Mouse (Mus musculus): ENCODE measurements around the gene S1pr3. TPM values are rescaled to one million over a fixed set of nuclear protein-coding genes. Genes with fewer than 3 reads are reported as not detected.

S1pr3 gene
- polyA plus RNA-seq, 2 experiments: 74.0 to 113 TPM

DNA sequence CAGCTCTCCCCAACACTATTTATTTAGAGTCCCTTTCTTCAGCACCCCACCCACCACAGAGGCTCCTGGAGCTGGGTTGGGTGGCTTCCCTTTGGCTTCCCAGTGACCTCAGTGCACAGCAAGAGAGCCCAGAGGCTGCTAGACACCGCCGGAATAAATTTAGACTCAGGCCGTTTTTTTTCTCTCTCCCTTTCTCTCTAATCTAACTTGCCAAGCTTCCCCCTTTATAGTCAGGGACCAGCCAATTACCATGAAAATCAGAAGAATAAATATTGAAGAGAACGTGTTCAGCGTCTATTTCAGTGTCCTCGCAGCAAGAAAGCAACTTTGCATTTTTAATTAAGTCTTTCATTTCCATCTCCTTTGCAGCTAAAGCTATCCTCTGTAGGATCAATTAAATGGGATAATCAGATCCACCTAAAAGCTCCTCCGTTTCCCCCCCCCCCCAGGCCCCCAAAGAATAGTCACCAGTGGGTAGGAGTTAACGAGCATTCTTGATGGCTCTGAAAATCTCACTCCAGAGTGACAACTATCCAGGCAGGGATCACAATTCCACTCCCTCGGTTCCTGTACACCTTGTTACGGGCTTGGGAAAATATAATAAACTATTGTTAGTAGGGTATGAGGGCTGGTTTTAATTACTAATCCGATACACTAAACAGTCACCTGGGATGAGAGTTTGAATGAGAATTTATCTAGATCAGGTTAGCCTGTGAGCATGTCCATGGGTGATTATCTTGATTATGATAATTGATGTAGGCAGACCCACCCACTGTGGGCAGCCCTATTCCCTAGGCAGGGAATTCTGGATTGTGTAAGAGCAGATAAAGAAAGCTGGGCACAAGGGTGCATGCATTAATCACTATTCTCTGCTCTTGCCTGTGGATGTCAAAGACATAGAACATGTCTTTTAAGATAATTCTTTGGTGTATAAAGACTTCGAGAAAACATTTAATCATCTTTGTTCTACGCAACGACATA lies 29.0 kb downstream of the S1pr3 start:
- DNase-seq (ENCODE audit: low spot score): no peak
- Histone ChIP-seq H3K4me3 (replicated peaks; ENCODE audit: low read length) (no peak overlapping the region), H3K27me3 (ENCODE audit: control insufficient read depth, insufficient read depth, low read length) (no peaks in the 10 kb centered on the region), H3K27ac (replicated peaks; ENCODE audit: low read depth, low read length) (no peak overlapping the region), H3K4me1 (ENCODE audit: control insufficient read depth, insufficient read depth, low read length) (no peaks in the 10 kb centered on the region), H3K9ac (ENCODE audit: low read depth, low read length, severe bottlenecking) (no peak overlapping the region), H3K9me3 (ENCODE audit: control insufficient read depth, low read length) (no peaks in the 10 kb centered on the region), H3K36me3 (ENCODE audit: control insufficient read depth, insufficient read depth, low read length) (no peaks in the 10 kb centered on the region), H3K4me2 (replicated peaks; ENCODE audit: low read depth, low read length, severe bottlenecking) (no peak overlapping the region)
- no peak for ATAC-seq (ENCODE audit: low FRiP score, low read depth)
- TF ChIP-seq POLR2A (IDR thresholded peaks at IDR 0.05; ENCODE audit: borderline replicate concordance, extremely low read depth, insufficient read depth, insufficient read length): no peak
- 69% methylated on average over 14 of the region's 14 CpGs for WGBS

DNA sequence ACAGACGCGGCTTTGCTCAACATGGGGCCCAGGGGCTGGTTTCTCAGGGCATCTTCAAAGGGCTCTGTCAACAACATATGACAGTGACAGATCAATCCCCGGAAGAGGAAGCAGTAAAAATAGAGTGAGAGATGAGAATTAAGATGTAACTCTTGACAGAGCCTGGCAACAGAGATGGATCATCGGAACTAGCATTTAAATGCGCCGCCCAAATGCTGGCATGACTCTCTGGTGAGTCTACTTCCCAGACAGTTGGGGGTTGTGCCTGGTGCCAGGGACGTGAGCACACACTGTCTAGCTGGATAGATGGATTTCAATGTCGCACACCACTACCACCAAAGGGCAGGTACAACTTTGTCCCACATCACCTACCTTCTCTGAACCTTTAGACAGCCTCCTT lies 34.5 kb downstream of the S1pr3 start:
- no peak overlapping the region for H3K4me3 ChIP-seq (replicated peaks; ENCODE audit: low read length)
- no peaks in the 10 kb centered on the region for H3K36me3 ChIP-seq (ENCODE audit: control insufficient read depth, insufficient read depth, low read length)
- no peak overlapping the region for H3K4me2 ChIP-seq (replicated peaks; ENCODE audit: low read depth, low read length, severe bottlenecking)
- no peaks in the 10 kb centered on the region for H3K27me3 ChIP-seq (ENCODE audit: control insufficient read depth, insufficient read depth, low read length)
- H3K27ac ChIP-seq (replicated peaks; ENCODE audit: low read depth, low read length): no peak overlapping the region
- no peak for TF ChIP-seq POLR2A (IDR thresholded peaks at IDR 0.05; ENCODE audit: borderline replicate concordance, extremely low read depth, insufficient read depth, insufficient read length)
- no peak for DNase-seq (ENCODE audit: low spot score)
- no peak for ATAC-seq (ENCODE audit: low FRiP score, low read depth)
- H3K9me3 ChIP-seq (ENCODE audit: control insufficient read depth, low read length): no peaks in the 10 kb centered on the region
- no peak overlapping the region for H3K9ac ChIP-seq (ENCODE audit: low read depth, low read length, severe bottlenecking)
- 79% methylated on average over 8 of the region's 8 CpGs for WGBS
- no peaks in the 10 kb centered on the region for H3K4me1 ChIP-seq (ENCODE audit: control insufficient read depth, insufficient read depth, low read length)

- no peak for ATAC-seq (ENCODE audit: low FRiP score, low read depth)
- no peak overlapping the region for H3K4me2 ChIP-seq (replicated peaks; ENCODE audit: low read depth, low read length, severe bottlenecking)
- 66% methylated on average over 4 of the region's 4 CpGs for WGBS
Measured at GRCm38 (mm10) chr13:51446550-51446949, 38.1 kb downstream of the S1pr3 start.

DNA sequence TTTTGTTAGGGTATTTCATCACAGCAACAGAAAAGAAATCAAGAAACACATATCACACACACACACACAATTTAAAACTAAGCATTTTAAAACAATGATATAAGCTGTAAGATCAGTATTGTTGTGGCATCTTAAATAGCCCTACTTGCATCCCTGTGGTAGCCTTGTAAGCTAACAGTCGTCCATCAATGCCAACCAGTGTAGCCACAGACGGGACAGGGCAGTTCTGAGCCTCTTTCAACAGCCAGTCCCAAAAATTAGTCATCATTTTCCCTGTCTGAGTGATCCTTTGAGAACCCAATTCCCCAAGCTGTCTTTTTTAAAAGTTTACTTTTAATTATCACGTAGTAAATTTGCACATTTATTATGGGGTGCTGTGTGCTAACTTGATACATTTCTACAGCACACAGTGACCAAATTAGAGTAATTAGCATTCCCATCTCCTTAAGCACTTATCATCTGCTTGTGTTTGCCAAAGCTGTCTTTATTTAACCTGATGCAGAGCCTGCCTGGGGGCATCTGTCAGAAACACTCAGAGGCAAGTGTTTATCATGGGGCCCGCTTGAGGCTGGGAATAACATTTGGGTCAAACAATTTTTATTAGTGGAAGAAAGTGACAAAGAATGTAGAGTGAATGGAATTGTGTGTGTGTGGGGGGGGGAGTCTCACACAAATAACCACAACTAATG lies 47.9 kb downstream of the S1pr3 start:
- DNase-seq (ENCODE audit: low spot score) (no peak), ATAC-seq (ENCODE audit: low FRiP score, low read depth) (no peak)
- WGBS: 19% methylated on average over 4 of the region's 4 CpGs
- Histone ChIP-seq H3K4me2 (replicated peaks; ENCODE audit: low read depth, low read length, severe bottlenecking) (no peak overlapping the region), H3K9ac (ENCODE audit: low read depth, low read length, severe bottlenecking) (no peak overlapping the region), H3K36me3 (ENCODE audit: control insufficient read depth, insufficient read depth, low read length) (no peaks in the 10 kb centered on the region), H3K27ac (replicated peaks; ENCODE audit: low read depth, low read length) (no peak overlapping the region), H3K9me3 (ENCODE audit: control insufficient read depth, low read length) (no peaks in the 10 kb centered on the region), H3K27me3 (ENCODE audit: control insufficient read depth, insufficient read depth, low read length) (no peaks in the 10 kb centered on the region), H3K4me1 (ENCODE audit: control insufficient read depth, insufficient read depth, low read length) (no peaks in the 10 kb centered on the region), H3K4me3 (replicated peaks; ENCODE audit: low read length) (no peak overlapping the region)
- TF ChIP-seq POLR2A (IDR thresholded peaks at IDR 0.05; ENCODE audit: borderline replicate concordance, extremely low read depth, insufficient read depth, insufficient read length): no peak

More at GRCm38 (mm10) chr13:51446550-51446949, 38.1 kb downstream of the S1pr3 start:
- Histone ChIP-seq H3K4me1 (ENCODE audit: control insufficient read depth, insufficient read depth, low read length) (no peaks in the 10 kb centered on the region), H3K27me3 (ENCODE audit: control insufficient read depth, insufficient read depth, low read length) (no peaks in the 10 kb centered on the region), H3K4me3 (replicated peaks; ENCODE audit: low read length) (no peak overlapping the region), H3K9me3 (ENCODE audit: control insufficient read depth, low read length) (no peaks in the 10 kb centered on the region), H3K9ac (ENCODE audit: low read depth, low read length, severe bottlenecking) (no peak overlapping the region), H3K27ac (replicated peaks; ENCODE audit: low read depth, low read length) (no peak overlapping the region), H3K36me3 (ENCODE audit: control insufficient read depth, insufficient read depth, low read length) (no peaks in the 10 kb centered on the region)
- no peak for DNase-seq (ENCODE audit: low spot score)
- TF ChIP-seq POLR2A (IDR thresholded peaks at IDR 0.05; ENCODE audit: borderline replicate concordance, extremely low read depth, insufficient read depth, insufficient read length): no peak

- no peaks in the 10 kb centered on the region for H3K36me3 ChIP-seq (ENCODE audit: control insufficient read depth, insufficient read depth, low read length)
- H3K9me3 ChIP-seq (ENCODE audit: control insufficient read depth, low read length): 0 out of 2 replicates have a peak, but pooled peaks cover 4% of the 10 kb centered on the region
- H3K4me1 ChIP-seq (ENCODE audit: control insufficient read depth, insufficient read depth, low read length): no peaks in the 10 kb centered on the region
- H3K4me3 ChIP-seq (replicated peaks; ENCODE audit: low read length): no peak overlapping the region
- WGBS: 69% methylated on average over 4 of the region's 4 CpGs
- ATAC-seq (ENCODE audit: low FRiP score, low read depth) (no peak), DNase-seq (ENCODE audit: low spot score) (no peak)
- TF ChIP-seq POLR2A (IDR thresholded peaks at IDR 0.05; ENCODE audit: borderline replicate concordance, extremely low read depth, insufficient read depth, insufficient read length): no peak
- no peak overlapping the region for H3K4me2 ChIP-seq (replicated peaks; ENCODE audit: low read depth, low read length, severe bottlenecking)
- no peaks in the 10 kb centered on the region for H3K27me3 ChIP-seq (ENCODE audit: control insufficient read depth, insufficient read depth, low read length)
- no peak overlapping the region for H3K27ac ChIP-seq (replicated peaks; ENCODE audit: low read depth, low read length)
- H3K9ac ChIP-seq (ENCODE audit: low read depth, low read length, severe bottlenecking): no peak overlapping the region
Measured at GRCm38 (mm10) chr13:51464294-51464693, 55.9 kb downstream of the S1pr3 start.

All from limb, embryonic 14.5 days (tissue).